Mouse (Mus musculus): ENCODE measurements around the gene Gm11213.

GRCm38 (mm10) chr4:63552865-63553264, 52.2 kb downstream of the Gm11213 start:
- TF ChIP-seq CTCF (IDR thresholded peaks at IDR 0.05; ENCODE audit: low read depth) (no peak), EP300 (IDR thresholded peaks at IDR 0.05; ENCODE audit: low read depth) (no peak)
